Mouse (Mus musculus) spleen, adult 2 months (tissue): Measurements from ENCODE around the gene Cyp2s1.

Experiments
- CTCF ChIP-seq: fragments of 200-500 bp; IDR thresholded peaks from 2 replicates; pipeline ENCODE4 v1.5.1; 2011; ENCODE audit warnings: mild to moderate bottlenecking, inconsistent platforms; ENCODE audit not compliant: insufficient read depth, insufficient read length, insufficient replicate concordance; ENCODE audit errors: extremely low read depth
- POLR2A ChIP-seq: fragments of 200-500 bp; IDR thresholded peaks from 2 replicates; pipeline ENCODE4 v1.6.1; 2011; ENCODE audit warnings: low read depth, low read length, inconsistent platforms

- TF ChIP-seq CTCF (no peak), POLR2A (no peak)
Observed at GRCm38 (mm10) chr7:25862365-25862764, 45.7 kb upstream of the Cyp2s1 start.
